Mouse (Mus musculus): ENCODE data around the gene Lrrc25. TPM values are rescaled to one million over a fixed set of nuclear protein-coding genes. Genes with fewer than 3 reads are reported as not detected.
"Not testable (repeated sequence)": the region's sequence is repeated elsewhere in the genome, so short reads cannot be mapped to it uniquely, and the experiment has no call there.

The Lrrc25 gene
- 1 to 10 TPM; 1.5 to 4.4 (median 3.2) TPM for total RNA-seq (2022)

GRCm38 (mm10) chr8:70615894-70616293, at the start of gene Lrrc25:
Gene Lrrc25, plus strand, starts transcription at chr8:70616155.
- DNase-seq: no peak

GRCm38 (mm10) chr8:70570360-70570759, 45.6 kb upstream of the Lrrc25 start:
- DNase-seq: no peak

GRCm38 (mm10) chr8:70570990-70571389, 45.0 kb upstream of the Lrrc25 start:
- DNase-seq: no peak

GRCm38 (mm10) chr8:70574302-70574701, 41.7 kb upstream of the Lrrc25 start:
- no peak for DNase-seq

GRCm38 (mm10) chr8:70574915-70575314, 41.0 kb upstream of the Lrrc25 start:
- DNase-seq: peak; percentile 72

- DNase-seq: no peak
These were observed 38.7 kb upstream of the Lrrc25 start for GRCm38 (mm10) chr8:70577207-70577606.

- no peak for DNase-seq
These were observed 32.2 kb upstream of the Lrrc25 start for GRCm38 (mm10) chr8:70583476-70584387.

GRCm38 (mm10) chr8:70584606-70585257, 31.2 kb upstream of the Lrrc25 start:
- DNase-seq: peak; percentile 79

GRCm38 (mm10) chr8:70585258-70585652, 30.7 kb upstream of the Lrrc25 start:
- DNase-seq: no peak

- DNase-seq: not testable (repeated sequence)
These were observed 28.0 kb upstream of the Lrrc25 start for GRCm38 (mm10) chr8:70587955-70588354.

- DNase-seq: no peak
These were observed 24.4 kb upstream of the Lrrc25 start for GRCm38 (mm10) chr8:70591569-70591968.

GRCm38 (mm10) chr8:70593173-70593572, 22.8 kb upstream of the Lrrc25 start:
- DNase-seq: peak; percentile 74

GRCm38 (mm10) chr8:70593961-70594609, 21.9 kb upstream of the Lrrc25 start, which contains the start of gene Isyna1:
Gene Isyna1, plus strand, starts transcription at chr8:70594373.
- peak; percentile 94 for DNase-seq

GRCm38 (mm10) chr8:70594621-70595564, 21.1 kb upstream of the Lrrc25 start:
- no peak for DNase-seq

- DNase-seq: no peak
These were observed 20.1 kb upstream of the Lrrc25 start for GRCm38 (mm10) chr8:70595811-70596210.

GRCm38 (mm10) chr8:70596216-70596615, 19.7 kb upstream of the Lrrc25 start:
- DNase-seq: no peak

GRCm38 (mm10) chr8:70596775-70597416, 19.1 kb upstream of the Lrrc25 start:
- DNase-seq: no peak

GRCm38 (mm10) chr8:70597417-70598272, 18.3 kb upstream of the Lrrc25 start:
- no peak for DNase-seq

- DNase-seq: no peak
These were observed 17.7 kb upstream of the Lrrc25 start for GRCm38 (mm10) chr8:70598283-70598682.

GRCm38 (mm10) chr8:70598722-70599121, 17.2 kb upstream of the Lrrc25 start:
- DNase-seq: no peak
